Mouse (Mus musculus): ENCODE measurements at regions not wholly inside any gene's neighbourhood (a gene's known extent, or its start where the extent isn't known, plus 50 kb on each side); places are given as distances from the start of the nearest gene placed in this dataset.

DNA sequence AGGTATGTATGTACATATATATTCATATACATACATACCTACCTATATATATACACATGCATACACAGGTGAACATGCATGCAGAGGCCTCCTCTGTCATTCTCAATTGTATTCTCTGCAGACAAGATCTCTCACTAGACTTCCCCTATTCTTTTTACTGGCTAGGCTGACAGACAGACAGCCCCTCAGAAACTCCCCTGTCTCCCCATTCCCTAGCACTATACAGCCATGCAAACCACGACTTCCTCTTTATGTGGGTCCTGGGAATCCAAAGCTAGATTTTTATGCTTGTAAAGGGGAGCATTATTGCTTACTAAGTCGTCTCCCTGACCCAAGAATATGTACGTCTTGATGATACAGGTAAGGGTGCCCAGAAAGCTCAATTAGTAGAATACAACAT lies 86.9 kb downstream of the Fam124b start:
- Histone ChIP-seq H3K4me2 (ENCODE audit: low read depth) (no peak overlapping the region), H3K27me3 (ENCODE audit: control insufficient read depth, insufficient read depth, low read length) (no peaks in the 10 kb centered on the region), H3K4me1 (replicated peaks; ENCODE audit: control insufficient read depth in 2 of 2, insufficient read depth in 2 of 2, low read length in 1 of 2) (no peaks in the 10 kb centered on the region), H3K27ac (no peak overlapping the region), H3K4me3 (ENCODE audit: insufficient read depth in 1 of 2, low read depth in 2 of 2, low read length in 2 of 2) (no peak overlapping the region), H3K9ac (replicated peaks) (no peak overlapping the region), H3K9me3 (ENCODE audit: control insufficient read depth, low read length) (no peaks in the 10 kb centered on the region), H3K36me3 (replicated peaks; ENCODE audit: control insufficient read depth, insufficient read depth, low read depth) (no peaks in the 10 kb centered on the region)
- no peak for TF ChIP-seq CTCF (IDR thresholded peaks at IDR 0.05; ENCODE audit: low read depth)
- TF ChIP-seq EP300 (IDR thresholded peaks at IDR 0.05; ENCODE audit: low read depth): no peak
- DNase-seq (ENCODE audit: low read depth in 3 of 3, low spot score in 3 of 3): no peak
- no peak for ATAC-seq (ENCODE audit: insufficient read depth)
- WGBS (ENCODE audit: insufficient replicate concordance): 18% methylated on average over 3 of the region's 3 CpGs

DNA sequence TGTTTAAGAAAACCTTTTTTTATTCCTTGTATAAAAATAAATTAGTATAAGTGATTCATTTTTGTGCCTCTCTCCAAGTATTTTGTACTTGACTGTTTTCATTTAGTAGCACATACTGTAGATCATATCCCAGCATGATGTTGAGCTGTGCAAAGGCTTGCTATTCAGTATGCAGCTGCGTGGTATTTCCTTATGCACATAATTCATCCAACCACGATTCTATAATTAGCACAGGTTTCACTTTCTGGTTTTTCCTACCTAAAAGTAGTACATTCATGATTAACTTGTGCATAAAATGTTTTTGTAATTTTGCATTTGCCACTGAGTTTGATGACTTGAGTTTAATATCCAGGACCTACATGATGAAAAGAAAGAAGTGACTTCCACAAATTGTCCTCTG lies 94.3 kb downstream of the Fam124b start:
- Histone ChIP-seq H3K9ac (replicated peaks) (no peak overlapping the region), H3K27ac (no peak overlapping the region), H3K9me3 (ENCODE audit: control insufficient read depth, low read length) (no peaks in the 10 kb centered on the region), H3K36me3 (replicated peaks; ENCODE audit: control insufficient read depth, insufficient read depth, low read depth) (no peaks in the 10 kb centered on the region), H3K4me3 (ENCODE audit: insufficient read depth in 1 of 2, low read depth in 2 of 2, low read length in 2 of 2) (no peak overlapping the region), H3K4me2 (ENCODE audit: low read depth) (no peak overlapping the region), H3K27me3 (ENCODE audit: control insufficient read depth, insufficient read depth, low read length) (no peaks in the 10 kb centered on the region), H3K4me1 (replicated peaks; ENCODE audit: control insufficient read depth in 2 of 2, insufficient read depth in 2 of 2, low read length in 1 of 2) (no peaks in the 10 kb centered on the region)
- ATAC-seq (ENCODE audit: insufficient read depth): no peak
- no peak for DNase-seq (ENCODE audit: low read depth in 3 of 3, low spot score in 3 of 3)
- 38% methylated on average over 2 of the region's 2 CpGs for WGBS (ENCODE audit: insufficient replicate concordance)
- TF ChIP-seq EP300 (IDR thresholded peaks at IDR 0.05; ENCODE audit: low read depth) (no peak), CTCF (IDR thresholded peaks at IDR 0.05; ENCODE audit: low read depth) (no peak)

DNA sequence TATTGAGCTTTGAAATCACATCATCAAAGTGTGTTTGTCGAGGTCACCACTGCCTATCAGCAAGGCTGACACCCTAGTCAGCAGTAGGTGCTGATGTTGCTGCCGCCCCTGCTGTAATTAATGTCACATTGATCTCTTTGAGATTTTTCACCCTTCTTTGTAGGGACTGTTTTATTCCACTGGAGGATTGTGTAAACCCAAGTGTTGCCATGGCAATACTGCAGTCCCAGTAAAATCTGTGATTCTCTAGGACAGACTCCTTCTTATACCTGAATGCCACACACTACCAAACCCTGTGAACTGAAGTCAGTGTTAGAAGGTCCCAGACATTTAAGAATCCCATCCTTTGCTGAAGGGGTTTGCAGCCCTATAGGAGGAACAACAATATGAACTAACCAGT lies 102.4 kb downstream of the Fam124b start:
- H3K4me2 ChIP-seq (ENCODE audit: low read depth): no peak overlapping the region
- TF ChIP-seq EP300 (IDR thresholded peaks at IDR 0.05; ENCODE audit: low read depth) (no peak), CTCF (IDR thresholded peaks at IDR 0.05; ENCODE audit: low read depth) (no peak)
- H3K4me3 ChIP-seq (ENCODE audit: insufficient read depth in 1 of 2, low read depth in 2 of 2, low read length in 2 of 2): no peak overlapping the region
- no peaks in the 10 kb centered on the region for H3K36me3 ChIP-seq (replicated peaks; ENCODE audit: control insufficient read depth, insufficient read depth, low read depth)
- no peak overlapping the region for H3K27ac ChIP-seq
- no peak overlapping the region for H3K9ac ChIP-seq (replicated peaks)
- ATAC-seq (ENCODE audit: insufficient read depth) (no peak), DNase-seq (ENCODE audit: low read depth in 3 of 3, low spot score in 3 of 3) (no peak)
- H3K27me3 ChIP-seq (ENCODE audit: control insufficient read depth, insufficient read depth, low read length): no peaks in the 10 kb centered on the region
- no peaks in the 10 kb centered on the region for H3K4me1 ChIP-seq (replicated peaks; ENCODE audit: control insufficient read depth in 2 of 2, insufficient read depth in 2 of 2, low read length in 1 of 2)
- no peaks in the 10 kb centered on the region for H3K9me3 ChIP-seq (ENCODE audit: control insufficient read depth, low read length)
- WGBS (ENCODE audit: insufficient replicate concordance): 50% methylated on average over 2 of the region's 2 CpGs

DNA sequence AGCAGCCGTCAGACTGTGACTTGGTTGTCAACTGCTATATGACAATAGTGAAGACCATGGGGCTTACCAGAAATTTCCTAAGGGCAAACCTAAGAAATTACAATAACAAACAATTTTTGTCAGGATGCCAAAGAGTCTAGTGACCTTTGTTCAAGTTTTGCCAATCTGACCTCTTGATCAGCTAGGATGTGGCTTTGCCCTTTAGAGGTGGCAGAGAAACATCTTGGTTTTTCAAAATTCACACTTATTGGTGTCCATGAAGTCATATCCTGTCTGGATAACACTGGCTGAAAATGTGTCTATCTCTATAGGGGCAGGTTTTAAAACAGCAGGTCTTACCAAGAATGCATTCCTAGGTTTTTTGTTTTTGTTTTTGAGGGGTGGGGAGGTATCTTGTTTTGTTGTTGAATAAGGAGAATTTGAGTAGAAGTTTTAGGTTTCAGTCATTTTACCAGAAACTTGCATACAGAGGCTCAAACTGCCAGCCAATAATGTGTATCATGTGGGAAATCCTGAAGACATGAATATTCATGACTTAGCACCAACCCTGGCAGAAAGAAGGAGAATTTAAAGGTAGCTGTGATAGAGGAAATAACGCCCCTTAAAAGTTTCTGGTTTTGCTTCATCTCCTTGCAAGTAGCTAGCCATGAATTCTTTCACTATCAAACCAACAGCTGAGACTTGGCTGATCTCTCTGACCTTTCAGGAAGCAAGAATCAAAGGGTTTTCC lies 110.4 kb downstream of the Fam124b start:
- no peaks in the 10 kb centered on the region for H3K9me3 ChIP-seq (ENCODE audit: control insufficient read depth, low read length)
- no peak overlapping the region for H3K4me2 ChIP-seq (ENCODE audit: low read depth)
- 41% methylated on average over 2 of the region's 2 CpGs for WGBS (ENCODE audit: insufficient replicate concordance)
- H3K4me3 ChIP-seq (ENCODE audit: insufficient read depth in 1 of 2, low read depth in 2 of 2, low read length in 2 of 2): no peak overlapping the region
- no peak overlapping the region for H3K27ac ChIP-seq
- TF ChIP-seq CTCF (IDR thresholded peaks at IDR 0.05; ENCODE audit: low read depth) (no peak), EP300 (IDR thresholded peaks at IDR 0.05; ENCODE audit: low read depth) (no peak)
- DNase-seq (ENCODE audit: low read depth in 3 of 3, low spot score in 3 of 3): no peak
- H3K27me3 ChIP-seq (ENCODE audit: control insufficient read depth, insufficient read depth, low read length): no peaks in the 10 kb centered on the region
- no peak for ATAC-seq (ENCODE audit: insufficient read depth)
- no peak overlapping the region for H3K9ac ChIP-seq (replicated peaks)
- H3K4me1 ChIP-seq (replicated peaks; ENCODE audit: control insufficient read depth in 2 of 2, insufficient read depth in 2 of 2, low read length in 1 of 2): no peaks in the 10 kb centered on the region
- no peaks in the 10 kb centered on the region for H3K36me3 ChIP-seq (replicated peaks; ENCODE audit: control insufficient read depth, insufficient read depth, low read depth)

DNA sequence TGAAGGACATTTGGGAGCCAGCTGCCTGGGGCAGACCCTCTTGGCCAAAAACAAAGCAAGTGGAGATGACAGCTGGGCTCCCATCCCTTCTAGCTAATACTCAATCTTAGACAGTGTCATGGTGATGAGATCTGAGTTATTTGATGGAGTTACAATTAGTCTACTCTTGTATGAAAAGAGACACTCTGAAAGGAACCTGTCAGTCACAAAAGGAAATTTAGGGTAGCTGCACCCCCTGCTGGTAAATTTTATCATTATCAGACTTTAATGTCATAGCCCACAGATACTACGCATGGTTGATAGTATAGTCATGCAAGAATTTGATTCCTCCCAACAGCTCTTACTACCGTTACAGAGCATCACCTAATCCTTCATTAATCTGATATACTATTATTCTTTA lies 112.0 kb downstream of the Fam124b start:
- Histone ChIP-seq H3K27ac (no peak overlapping the region), H3K9ac (replicated peaks) (no peak overlapping the region), H3K4me1 (replicated peaks; ENCODE audit: control insufficient read depth in 2 of 2, insufficient read depth in 2 of 2, low read length in 1 of 2) (no peaks in the 10 kb centered on the region), H3K4me2 (ENCODE audit: low read depth) (no peak overlapping the region), H3K27me3 (ENCODE audit: control insufficient read depth, insufficient read depth, low read length) (no peaks in the 10 kb centered on the region), H3K36me3 (replicated peaks; ENCODE audit: control insufficient read depth, insufficient read depth, low read depth) (no peaks in the 10 kb centered on the region), H3K9me3 (ENCODE audit: control insufficient read depth, low read length) (no peaks in the 10 kb centered on the region), H3K4me3 (ENCODE audit: insufficient read depth in 1 of 2, low read depth in 2 of 2, low read length in 2 of 2) (no peak overlapping the region)
- peak; percentile 19; the same call in 1 of the 2 replicates for TF ChIP-seq CTCF (IDR thresholded peaks at IDR 0.05; ENCODE audit: low read depth)
- no peak for TF ChIP-seq EP300 (IDR thresholded peaks at IDR 0.05; ENCODE audit: low read depth)
- ATAC-seq (ENCODE audit: insufficient read depth) (no peak), DNase-seq (ENCODE audit: low read depth in 3 of 3, low spot score in 3 of 3) (peak in 1 of 3 experiments; percentile 1)
- WGBS (ENCODE audit: insufficient replicate concordance): 49% methylated on average over 2 of the region's 2 CpGs

Data from liver, embryonic 14.5 days (tissue).